Mouse (Mus musculus): ENCODE measurements at regions not wholly inside any gene's neighbourhood (a gene's known extent, or its start where the extent isn't known, plus 50 kb on each side); places are given as distances from the start of the nearest gene placed in this dataset.

DNA sequence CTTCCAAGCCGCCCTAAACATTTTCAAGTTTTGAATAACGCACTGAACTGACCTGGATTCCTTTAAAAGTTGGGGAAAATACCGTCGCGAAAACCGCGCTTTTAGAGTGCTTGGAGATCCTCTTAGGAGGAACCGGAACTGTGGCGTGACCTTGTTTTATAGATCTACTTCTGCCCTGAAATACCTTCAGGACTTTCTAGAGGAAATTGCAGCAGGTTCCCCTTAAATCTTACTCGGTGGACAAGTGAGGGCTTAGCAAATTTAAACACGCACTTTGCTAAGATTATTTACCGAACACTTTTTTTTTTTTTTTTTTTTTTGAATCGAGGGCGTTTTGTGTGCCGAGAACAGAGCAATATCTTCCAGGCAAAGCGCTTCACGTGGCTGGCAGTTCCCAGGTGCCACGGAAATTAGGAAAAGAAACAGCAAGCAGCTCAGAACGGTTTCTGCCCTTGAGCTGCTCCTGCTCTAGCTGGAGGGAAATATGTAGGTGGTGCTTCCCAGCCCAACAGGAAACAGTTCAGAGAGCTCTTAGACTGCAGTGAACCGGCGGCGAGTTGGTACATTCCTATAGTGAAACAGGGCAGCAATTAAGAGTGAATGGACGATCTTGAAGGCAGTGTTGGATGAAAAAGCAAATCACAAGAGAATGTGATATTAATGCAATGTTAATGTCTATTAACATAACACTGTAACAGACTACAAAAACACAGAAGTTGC lies 127.1 kb downstream of the Tmem161b start (continued):
- no peak for TF ChIP-seq EP300 (IDR thresholded peaks at IDR 0.05; ENCODE audit: low read depth in 1 of 2, low read length in 2 of 2)
- no peak for TF ChIP-seq TAL1 (IDR thresholded peaks at IDR 0.05; ENCODE audit: low read length)
- TF ChIP-seq TCF12 (IDR thresholded peaks at IDR 0.05; ENCODE audit: low read depth, low read length) = peak; percentile 31; the same call in 1 of the 2 replicates
- 0 out of 2 replicates have a peak, but pooled peaks have one; percentile 4 for TF ChIP-seq USF1 (IDR thresholded peaks at IDR 0.05; ENCODE audit: low read depth, low read length)
- no peak for TF ChIP-seq GATA1 (IDR thresholded peaks at IDR 0.05; ENCODE audit: low read depth, low read length)
- peak; percentile 66; the same call in 1 of the 2 replicates for TF ChIP-seq ZMIZ1 (IDR thresholded peaks at IDR 0.05; ENCODE audit: low read depth, low read length)
- TF ChIP-seq MAZ (IDR thresholded peaks at IDR 0.05; ENCODE audit: low read depth, low read length) = no peak
- peak; percentile 61; the same call in 1 of the 2 replicates for TF ChIP-seq MAX (IDR thresholded peaks at IDR 0.05; ENCODE audit: low read length)
- TF ChIP-seq JUND (IDR thresholded peaks at IDR 0.05; ENCODE audit: low read depth, low read length) = no peak
- 0 out of 2 replicates have a peak, but pooled peaks have one; percentile 14 for TF ChIP-seq SMC3 (IDR thresholded peaks at IDR 0.05; ENCODE audit: low read depth, low read length)
- no peak for TF ChIP-seq CHD2 (IDR thresholded peaks at IDR 0.05; ENCODE audit: low read length)
- TF ChIP-seq MAFK (IDR thresholded peaks at IDR 0.05; ENCODE audit: borderline replicate concordance, low read depth, low read length) = no peak
- TF ChIP-seq MYC (IDR thresholded peaks at IDR 0.05; ENCODE audit: low read depth, low read length) = no peak
- no peak for TF ChIP-seq USF2 (IDR thresholded peaks at IDR 0.05; ENCODE audit: borderline replicate concordance in 1 of 2, insufficient read depth in 1 of 2, low read depth in 1 of 2, low read length in 2 of 2)
- peak; percentile 37; the same call in 1 of the 2 replicates for TF ChIP-seq KAT2A (conservative IDR thresholded peaks at IDR 0.05; ENCODE audit: low read depth, low read length)
- TF ChIP-seq TBP (IDR thresholded peaks at IDR 0.05; ENCODE audit: low read depth, low read length) = peak; percentile 77
- 0 out of 2 replicates have a peak, but pooled peaks have one; percentile 6 for TF ChIP-seq E2F4 (IDR thresholded peaks at IDR 0.05; ENCODE audit: borderline replicate concordance, low read depth, low read length)
- TF ChIP-seq MXI1 (IDR thresholded peaks at IDR 0.05; ENCODE audit: low read depth, low read length) = peak; percentile 29; the same call in 1 of the 2 replicates
- TF ChIP-seq POLR2AphosphoS2 (IDR thresholded peaks at IDR 0.05; ENCODE audit: low read length) = peak; percentile 63; the same call in 1 of the 2 replicates
- no peak; the same call in 1 of the 2 replicates for TF ChIP-seq POLR2AphosphoS5 (IDR thresholded peaks at IDR 0.05; ENCODE audit: borderline replicate concordance, low read depth, low read length)
- peak; percentile 75 for TF ChIP-seq NELFE (IDR thresholded peaks at IDR 0.05; ENCODE audit: low read depth, low read length)
- TF ChIP-seq ETS1 (IDR thresholded peaks at IDR 0.05; ENCODE audit: low read depth, low read length) = 0 out of 2 replicates have a peak, but pooled peaks have one; percentile 37
- no peak for TF ChIP-seq UBTF (IDR thresholded peaks at IDR 0.05; ENCODE audit: borderline replicate concordance, insufficient read depth, low read depth, low read length)
- no peak for TF ChIP-seq ZC3H11A (IDR thresholded peaks at IDR 0.05; ENCODE audit: low read depth, low read length)

Data from MEL (cell line).